32 mouse cellular contexts compared by ENCODE assay signal in the genomic region with DNA sequence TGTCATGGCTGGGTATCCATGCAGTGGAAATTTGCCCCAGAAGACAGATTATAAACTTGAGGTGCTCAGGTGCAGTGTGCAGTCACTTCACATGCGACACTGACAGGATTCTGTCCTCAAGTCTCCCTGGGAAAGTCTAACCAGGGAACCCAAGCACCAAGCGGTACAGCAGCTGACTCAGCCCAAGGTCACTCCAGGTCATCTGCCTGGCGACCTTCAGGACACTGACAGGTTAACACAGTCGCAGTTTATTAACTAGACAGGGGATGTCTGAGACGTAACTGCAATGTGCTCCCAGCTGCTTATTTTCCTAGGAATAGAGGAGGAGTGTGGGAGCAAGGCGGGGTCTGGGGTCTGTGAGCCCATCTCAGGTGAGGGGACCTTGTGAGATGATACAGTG. TPM values are rescaled to one million over a fixed set of nuclear protein-coding genes. Genes with fewer than 3 reads are reported as not detected.
DNase-seq lines count a peak whose midpoint lies in the region; TF ChIP-seq lines count a peak whose summit lies in the region.
"Had no signal": no experiment of that assay in that cellular context is flagged by ENCODE, and none has a peak within 500 bp of the region (broad histone marks: within the 10 kb centered on the region; RNA-seq: fewer than 3 reads in every experiment).

No protein-coding gene starts in this region.

- no peak for TF ChIP-seq CTCF in spleen, adult 2 months (IDR thresholded peaks at IDR 0.05; ENCODE audit: extremely low read depth, insufficient read depth, insufficient read length, insufficient replicate concordance)

- intact Hi-C loops in heart, postnatal 25 days (cut with DNase I): no loop called here

- 0 out of 2 replicates have a peak overlapping the region, but pooled peaks have one; percentile 23 for H3K27ac ChIP-seq in heart, embryonic 10.5 days
- peak overlapping the region; percentile 13; the same call in 1 of the 2 replicates for H3K27ac ChIP-seq in spleen, adult 2 months (ENCODE audit: insufficient read depth, low read length)
- H3K27ac ChIP-seq: embryonic facial prominence, embryonic 12.5 days; embryonic facial prominence, embryonic 15.5 days; heart, embryonic 15.5 days; hindbrain, embryonic 14.5 days; hindbrain, postnatal 0 days had no signal

- H3K9me3 ChIP-seq in heart, embryonic 10.5 days: no peaks in the 10 kb centered on the region
- H3K9me3 ChIP-seq: embryonic facial prominence, embryonic 12.5 days; embryonic facial prominence, embryonic 15.5 days; G1E; heart, embryonic 12.5 days; heart, embryonic 15.5 days had no signal

- 74% methylated on average over 6 of the region's 6 CpGs for WGBS in heart, embryonic 10.5 days
- 78% methylated on average over 6 of the region's 6 CpGs for WGBS in spleen, adult 2 months

- H3K27me3 ChIP-seq in heart, embryonic 10.5 days (ENCODE audit: insufficient read depth, poor library complexity, severe bottlenecking): no peaks in the 10 kb centered on the region
- no peaks in the 10 kb centered on the region for H3K27me3 ChIP-seq in spleen, adult 2 months (ENCODE audit: control insufficient read depth, insufficient read depth, low read length)
- H3K27me3 ChIP-seq: CH12.LX; embryonic facial prominence, embryonic 12.5 days; embryonic facial prominence, embryonic 15.5 days; heart, embryonic 12.5 days; heart, embryonic 15.5 days; Patski had no signal

- DNase-seq in heart, embryonic 10.5 days (ENCODE audit: low spot score): no peak
- no peak for DNase-seq in heart, postnatal 25 days (ENCODE audit: low spot score)
- peak; percentile 47 for DNase-seq in kidney, adult 9 months
- no peak for DNase-seq in kidney, postnatal 25 days
- no peak for DNase-seq in spleen, adult 2 months (ENCODE audit: low read depth in 1 of 2, low spot score in 2 of 2)
- DNase-seq in spleen, adult 12 weeks (ENCODE audit: low spot score): no peak
- peak; percentile 75 for DNase-seq in yolk sac, embryonic 10.5 days (ENCODE audit: low spot score)
- DNase-seq: adrenal gland, postnatal 10 days; adrenal gland, postnatal 36 days; B cell, adult 2 months; cerebellum, adult 11 months; cerebellum, adult 2 months; cerebellum, adult 9-11 months; cerebellum, postnatal 25 days; forebrain, postnatal 0 days; gastrocnemius, postnatal 25 days; heart, postnatal 10 days; heart, postnatal 4 days had no signal

- no peak overlapping the region for H3K4me3 ChIP-seq in heart, embryonic 10.5 days
- H3K4me3 ChIP-seq in spleen, adult 2 months (ENCODE audit: extremely low read depth, insufficient read depth, insufficient read length): no peak overlapping the region
- H3K4me3 ChIP-seq: embryonic facial prominence, embryonic 12.5 days; embryonic facial prominence, embryonic 15.5 days; heart, embryonic 12.5 days; heart, embryonic 15.5 days had no signal

- peaks cover 29% of the 10 kb centered on the region for H3K4me1 ChIP-seq in heart, embryonic 10.5 days
- H3K4me1 ChIP-seq in spleen, adult 2 months (ENCODE audit: control insufficient read depth, insufficient read depth, insufficient read length): peaks cover 15% of the 10 kb centered on the region; the same call in 1 of the 2 replicates

- no peak for TF ChIP-seq POLR2A in spleen, adult 2 months (IDR thresholded peaks at IDR 0.05; ENCODE audit: low read depth, low read length)

- H3K36me3 ChIP-seq in heart, embryonic 10.5 days: peaks cover 74% of the 10 kb centered on the region
- peaks cover 25% of the 10 kb centered on the region for H3K36me3 ChIP-seq in spleen, adult 2 months (ENCODE audit: control insufficient read depth, insufficient read depth, low read length)

RNA-seq across cellular contexts. Expression of gene Rnf166, which starts 6.5 kb away (rescaled TPM):
- polyA plus RNA-seq in heart, embryonic 10.5 days (2016; fragmentation: Nextera tagmentation; extraction: Ambion mirVana): 37.1 and 38.8 TPM in 2 replicates
- total RNA-seq in heart, postnatal 25 days (2021): 10 to 100 TPM; 35.8 to 38.2 TPM
- polyA plus RNA-seq in spleen, adult 2 months (2012; rRNA removed): 79.6 and 115 TPM in 2 replicates

RNA-seq across cellular contexts. Expression of gene Ctu2, which starts 6.5 kb away (rescaled TPM):
- 40.5 and 45.9 TPM in 2 replicates for polyA plus RNA-seq in heart, embryonic 10.5 days (2016; fragmentation: Nextera tagmentation; extraction: Ambion mirVana)
- 10 to 100 TPM in 1 of 2 experiments, 1 to 10 TPM in 1; 7.3 to 11.4 TPM for total RNA-seq in heart, postnatal 25 days (2021)
- polyA plus RNA-seq in spleen, adult 2 months (2012; rRNA removed): 40.8 and 50.3 TPM in 2 replicates

RNA-seq across cellular contexts. Expression of gene Snai3, which starts 8.9 kb away (rescaled TPM):
- 2.3 and 6.6 TPM in 2 replicates for polyA plus RNA-seq in heart, embryonic 10.5 days (2016; fragmentation: Nextera tagmentation; extraction: Ambion mirVana)
- 1 to 10 TPM; 2.5 to 2.7 TPM for total RNA-seq in heart, postnatal 25 days (2021)
- 3.9 and 6.0 TPM in 2 replicates for polyA plus RNA-seq in spleen, adult 2 months (2012; rRNA removed)
- total RNA-seq: adrenal gland, adult 18-20 months; adrenal gland, postnatal 36 days; common myeloid progenitor, adult 5-6 weeks; forebrain, postnatal 0 days; G1E; hindbrain, postnatal 0 days had no signal
- polyA plus RNA-seq: forebrain, embryonic 11.5 days; forebrain, embryonic 14.5 days; forebrain, postnatal 0 days; G1E; hindbrain, embryonic 11.5 days; hindbrain, embryonic 14.5 days; hindbrain, postnatal 0 days had no signal

RNA-seq across cellular contexts. Expression of gene Mvd, which starts 26.2 kb away (rescaled TPM):
- 41.7 and 43.8 TPM in 2 replicates for polyA plus RNA-seq in heart, embryonic 10.5 days (2016; fragmentation: Nextera tagmentation; extraction: Ambion mirVana)
- 1 to 10 TPM; 5.3 to 5.7 TPM for total RNA-seq in heart, postnatal 25 days (2021)
- 17.0 and 20.5 TPM in 2 replicates for polyA plus RNA-seq in spleen, adult 2 months (2012; rRNA removed)

RNA-seq across cellular contexts. Expression of gene Cyba, which starts 36.7 kb away (rescaled TPM):
- 185 and 214 TPM in 2 replicates for polyA plus RNA-seq in heart, embryonic 10.5 days (2016; fragmentation: Nextera tagmentation; extraction: Ambion mirVana)
- 10 to 100 TPM; 39.4 to 45.3 TPM for total RNA-seq in heart, postnatal 25 days (2021)
- polyA plus RNA-seq in spleen, adult 2 months (2012; rRNA removed): 751 and 823 TPM in 2 replicates

Comparison
In these comparisons a context has a peak if more than half of its experiments do, and no peak if none do; other contexts are left out.
1. DNase-seq: peak in kidney, adult 9 months (single experiment) and yolk sac, embryonic 10.5 days (single experiment); none in heart, embryonic 10.5 days (single experiment), heart, postnatal 25 days (single experiment), kidney, postnatal 25 days (0 of 2), spleen, adult 2 months (0 of 2) and spleen, adult 12 weeks (single experiment).